Mouse (Mus musculus) hindbrain, embryonic 16.5 days (tissue): ENCODE measurements at regions not wholly inside any gene's neighbourhood (a gene's known extent, or its start where the extent isn't known, plus 50 kb on each side); places are given as distances from the start of the nearest gene placed in this dataset.
"Not testable (repeated sequence)": the region's sequence is repeated elsewhere in the genome, so short reads cannot be mapped to it uniquely, and the experiment has no call there.

Experiments
- ATAC-seq: fragments of 200-750 bp; cut with Nextera tagmentation; 2 replicates; pipeline ENCODE4 v1.8.0; 2017; ENCODE audit warnings: moderate TSS enrichment, moderate library complexity
- H3K27ac ChIP-seq: fragments of 300-500 bp; sonication (generic); 2 replicates; pipeline ENCODE4 v1.5.1; 2014; ENCODE audit warnings: low read depth, mild to moderate bottlenecking, control low read depth, low read length, moderate library complexity
- H3K27me3 ChIP-seq: fragments of 300-500 bp; sonication (generic); replicated peaks from 2 replicates; pipeline ENCODE4 v1.6.1; 2014; ENCODE audit warnings: low read length; ENCODE audit not compliant: control insufficient read depth, insufficient read depth
- H3K36me3 ChIP-seq: fragments of 300-500 bp; sonication (generic); 2 replicates; pipeline ENCODE4 v1.6.1; 2014; ENCODE audit warnings: mild to moderate bottlenecking, low read length, moderate library complexity, mixed read lengths; ENCODE audit not compliant: control insufficient read depth, insufficient read depth
- H3K4me1 ChIP-seq: fragments of 300-500 bp; sonication (generic); 2 replicates; pipeline ENCODE4 v1.6.1; 2014; ENCODE audit warnings: low read depth, low read length; ENCODE audit not compliant: control insufficient read depth, insufficient read depth
- H3K4me2 ChIP-seq: fragments of 300-500 bp; sonication (generic); 2 replicates; pipeline ENCODE4 v1.6.1; 2014; ENCODE audit warnings: mild to moderate bottlenecking, low read length, control low read depth, moderate library complexity
- H3K4me3 ChIP-seq: fragments of 300-500 bp; sonication (generic); 2 replicates; pipeline ENCODE4 v1.5.1; 2014; ENCODE audit warnings: mild to moderate bottlenecking, low read length, control low read depth, moderate library complexity
- H3K9ac ChIP-seq: fragments of 300-500 bp; sonication (generic); 2 replicates; pipeline ENCODE4 v1.6.1; 2014; ENCODE audit warnings: low read depth, mild to moderate bottlenecking, control low read depth, low read length, moderate library complexity
- H3K9me3 ChIP-seq: fragments of 300-500 bp; sonication (generic); 2 replicates; pipeline ENCODE4 v1.6.1; 2014; ENCODE audit warnings: mild to moderate bottlenecking, low read length, moderate library complexity; ENCODE audit not compliant: control insufficient read depth
- WGBS: fragments of 180-500 bp; shearing (Covaris S2); extraction: QIAGEN DNeasy Blood & Tissue Kit; methylation state at CpG from one replicate; pipeline ENCODE4 v1.1.7; 2014; 5-methylcytosine and 5-hydroxymethylcytosine counted together

DNA sequence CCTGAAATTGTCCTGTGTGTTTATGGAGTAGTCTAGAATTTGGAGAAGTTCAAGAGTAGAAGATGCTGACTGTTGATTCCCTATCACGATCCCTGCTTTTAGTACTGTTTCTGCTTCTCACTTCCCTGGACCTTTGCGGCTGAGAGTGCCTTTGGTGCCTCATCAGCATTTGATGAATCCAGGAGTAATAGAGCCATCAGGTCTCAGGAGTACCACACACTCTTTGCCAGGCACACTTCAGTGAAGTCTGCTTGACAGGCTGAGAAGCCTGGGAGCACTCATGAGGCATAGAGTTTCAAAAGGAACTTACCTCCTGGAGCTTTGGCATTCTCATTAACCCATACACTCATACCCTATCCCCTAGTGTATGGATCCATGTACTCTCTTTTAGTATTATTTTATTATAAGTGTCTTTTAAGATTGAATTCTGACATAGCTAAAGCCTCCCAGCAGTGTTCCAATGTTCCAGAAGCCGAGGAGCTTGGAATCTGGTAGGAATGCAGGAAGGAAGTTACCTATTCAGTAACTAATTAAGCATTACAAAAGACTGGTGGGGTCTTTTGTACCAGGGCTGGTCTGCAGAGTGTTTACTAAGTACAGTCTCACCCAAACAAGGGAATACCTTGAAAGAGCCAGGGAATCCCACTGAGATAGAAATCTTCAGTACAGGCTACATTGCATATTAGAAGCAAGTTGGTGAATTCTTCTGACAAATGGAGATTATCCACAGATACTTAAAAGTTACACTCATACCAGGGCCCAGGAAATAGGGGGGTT lies 139.7 kb downstream of the Tex13c3 start:
- H3K9me3 ChIP-seq, H3K4me1 ChIP-seq, H3K9ac ChIP-seq, H3K36me3 ChIP-seq, H3K27ac ChIP-seq, H3K4me2 ChIP-seq, H3K27me3 ChIP-seq, ATAC-seq, H3K4me3 ChIP-seq: not testable (repeated sequence)
- 71% methylated on average over 3 of the region's 3 CpGs for WGBS

- no peaks in the 10 kb centered on the region for H3K9me3 ChIP-seq
- no peaks in the 10 kb centered on the region for H3K36me3 ChIP-seq
- no peak for ATAC-seq
- no peak overlapping the region for H3K4me3 ChIP-seq
- H3K27ac ChIP-seq = no peak overlapping the region
- H3K27me3 ChIP-seq = no peaks in the 10 kb centered on the region
- no peak overlapping the region for H3K9ac ChIP-seq
- WGBS = 77% methylated on average over 2 of the region's 2 CpGs
- no peak overlapping the region for H3K4me2 ChIP-seq
- H3K4me1 ChIP-seq = no peaks in the 10 kb centered on the region
These were observed 167.8 kb downstream of the Tex13c3 start for GRCm38 (mm10) chrX:19313286-19313685.

- Histone ChIP-seq H3K4me1 (no peaks in the 10 kb centered on the region), H3K9ac (no peak overlapping the region), H3K4me2 (no peak overlapping the region), H3K4me3 (no peak overlapping the region), H3K36me3 (no peaks in the 10 kb centered on the region), H3K9me3 (no peaks in the 10 kb centered on the region), H3K27ac (no peak overlapping the region), H3K27me3 (no peaks in the 10 kb centered on the region)
- ATAC-seq = no peak
- 80% methylated on average over 1 of the region's 1 CpGs for WGBS
These were observed 169.1 kb downstream of the Tex13c3 start for GRCm38 (mm10) chrX:19311809-19312559.

DNA sequence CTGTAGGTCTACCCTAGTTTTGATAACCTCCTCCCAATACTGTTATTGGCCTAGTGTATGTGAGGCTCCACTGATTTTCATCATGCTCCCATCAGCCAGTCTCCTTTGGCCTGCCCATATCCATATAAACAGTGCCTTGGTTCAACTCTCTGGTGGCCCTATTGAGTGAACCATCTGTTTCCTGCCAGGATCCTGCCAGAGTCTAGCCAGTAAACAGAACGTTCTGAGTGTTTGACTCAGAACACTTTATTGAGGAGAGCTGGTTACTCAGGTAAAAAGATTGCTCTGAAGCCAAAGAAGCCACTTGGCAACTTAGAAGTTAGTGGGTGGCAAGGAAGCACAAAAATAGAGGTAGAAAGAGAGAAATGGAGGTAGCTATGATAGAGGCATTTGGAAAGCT lies 169.7 kb downstream of the Tex13c3 start:
- no peak for ATAC-seq
- H3K4me1 ChIP-seq = no peaks in the 10 kb centered on the region
- H3K36me3 ChIP-seq = no peaks in the 10 kb centered on the region
- H3K9me3 ChIP-seq = no peaks in the 10 kb centered on the region
- H3K27ac ChIP-seq = no peak overlapping the region
- no peaks in the 10 kb centered on the region for H3K27me3 ChIP-seq
- no peak overlapping the region for H3K9ac ChIP-seq
- WGBS = 38% methylated on average over 1 of the region's 1 CpGs
- H3K4me3 ChIP-seq = no peak overlapping the region
- H3K4me2 ChIP-seq = no peak overlapping the region

DNA sequence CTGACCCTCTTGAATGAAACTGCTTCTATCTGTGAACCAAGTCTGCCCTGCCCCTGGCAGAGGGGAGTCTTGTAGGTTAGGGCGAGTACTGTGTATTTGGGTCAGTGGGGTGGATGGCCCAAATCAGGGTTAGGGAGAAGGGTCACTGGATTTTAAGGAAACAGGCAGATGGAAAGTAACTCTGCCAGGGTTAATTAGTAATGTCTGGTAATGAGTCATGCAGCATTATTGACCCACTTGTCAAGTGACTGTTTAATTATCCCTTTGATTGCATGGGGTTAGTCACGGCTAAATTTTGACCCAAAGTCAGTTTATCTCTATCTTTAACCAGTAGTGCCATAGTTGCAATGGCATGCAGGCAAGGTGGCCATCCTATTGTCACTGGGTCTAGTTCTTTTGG lies 192.9 kb downstream of the Tex13c3 start:
- 86% methylated on average over 2 of the region's 2 CpGs for WGBS
- H3K9me3 ChIP-seq = no peaks in the 10 kb centered on the region
- no peaks in the 10 kb centered on the region for H3K36me3 ChIP-seq
- H3K27ac ChIP-seq = no peak overlapping the region
- H3K4me2 ChIP-seq = no peak overlapping the region
- H3K4me1 ChIP-seq = no peaks in the 10 kb centered on the region
- ATAC-seq = no peak
- no peak overlapping the region for H3K4me3 ChIP-seq
- no peaks in the 10 kb centered on the region for H3K27me3 ChIP-seq
- H3K9ac ChIP-seq = no peak overlapping the region

DNA sequence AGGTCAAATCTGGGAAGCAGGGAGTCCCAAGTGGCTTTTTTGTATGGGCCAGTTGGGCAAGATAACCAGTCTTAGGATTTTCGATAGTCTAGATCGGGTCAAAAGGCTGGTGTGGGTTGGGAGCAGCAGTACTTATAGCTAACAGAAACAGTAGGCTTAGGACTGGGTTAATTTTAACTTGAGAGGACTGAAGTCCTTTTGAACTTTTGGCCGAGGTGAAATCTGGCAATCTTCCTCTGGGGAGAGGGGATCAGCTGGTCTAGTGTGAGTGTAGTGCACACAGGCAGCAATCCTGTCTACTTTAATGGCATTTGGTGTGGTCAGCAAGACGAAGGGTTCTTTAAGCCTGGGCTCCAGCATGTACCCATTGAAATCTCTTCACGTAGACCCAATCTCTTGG lies 194.7 kb downstream of the Tex13c3 start:
- Histone ChIP-seq H3K27ac (no peak overlapping the region), H3K27me3 (no peaks in the 10 kb centered on the region), H3K36me3 (no peaks in the 10 kb centered on the region), H3K4me2 (no peak overlapping the region), H3K9me3 (no peaks in the 10 kb centered on the region), H3K4me1 (no peaks in the 10 kb centered on the region), H3K9ac (no peak overlapping the region), H3K4me3 (no peak overlapping the region)
- ATAC-seq = no peak
- WGBS = 92% methylated on average over 5 of the region's 5 CpGs

- Histone ChIP-seq H3K4me1 (no peaks in the 10 kb centered on the region), H3K9me3 (no peaks in the 10 kb centered on the region), H3K4me2 (no peak overlapping the region), H3K9ac (no peak overlapping the region), H3K4me3 (no peak overlapping the region), H3K27ac (no peak overlapping the region), H3K27me3 (no peaks in the 10 kb centered on the region), H3K36me3 (no peaks in the 10 kb centered on the region)
- 62% methylated on average over 4 of the region's 4 CpGs for WGBS
- ATAC-seq = no peak
These were observed 195.3 kb downstream of the Tex13c3 start for GRCm38 (mm10) chrX:19285773-19286172.

DNA sequence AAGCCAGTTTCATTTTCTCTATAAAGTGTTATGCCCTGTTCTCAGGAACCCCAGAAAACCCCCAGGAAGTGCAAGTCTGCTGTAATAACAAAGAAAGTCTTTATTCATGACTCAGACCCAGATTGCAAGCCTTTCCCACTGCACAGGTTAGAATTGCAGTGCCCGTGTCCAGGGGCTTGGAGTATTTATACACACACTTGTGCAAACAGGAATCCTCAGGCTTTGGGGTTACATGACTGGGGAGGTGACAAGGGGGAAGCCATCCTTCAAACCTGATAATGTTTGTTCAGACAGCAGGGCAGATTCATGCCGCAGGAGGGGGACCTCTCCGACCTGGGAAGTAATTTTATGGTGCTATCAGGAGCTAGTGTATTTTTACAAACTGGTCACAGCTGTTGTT lies 198.0 kb downstream of the Tex13c3 start:
- Histone ChIP-seq H3K9ac (no peak overlapping the region), H3K27ac (no peak overlapping the region), H3K4me2 (no peak overlapping the region), H3K36me3 (no peaks in the 10 kb centered on the region), H3K27me3 (no peaks in the 10 kb centered on the region), H3K4me3 (no peak overlapping the region), H3K4me1 (no peaks in the 10 kb centered on the region), H3K9me3 (no peaks in the 10 kb centered on the region)
- WGBS = 78% methylated on average over 3 of the region's 3 CpGs
- no peak for ATAC-seq

- Histone ChIP-seq H3K27me3 (no peaks in the 10 kb centered on the region), H3K4me3 (no peak overlapping the region)
These were observed 216.9 kb downstream of the Tex13c3 start for GRCm38 (mm10) chrX:19264237-19264636.

More at GRCm38 (mm10) chrX:19264237-19264636, 216.9 kb downstream of the Tex13c3 start:
- H3K9ac ChIP-seq = no peak overlapping the region
- no peaks in the 10 kb centered on the region for H3K4me1 ChIP-seq
- no peak for ATAC-seq
- H3K4me2 ChIP-seq = no peak overlapping the region
- no peaks in the 10 kb centered on the region for H3K36me3 ChIP-seq
- H3K9me3 ChIP-seq = no peaks in the 10 kb centered on the region
- no peak overlapping the region for H3K27ac ChIP-seq
